Mouse (Mus musculus) lung, adult 2 months (tissue): ENCODE measurements around the gene Enthd1.

Experiments used
- CTCF ChIP-seq: fragments of 200-500 bp; IDR thresholded peaks from 2 replicates; pipeline ENCODE4 v1.5.1; 2011; ENCODE audit warnings: mild to moderate bottlenecking, low read length, control low read depth; ENCODE audit not compliant: insufficient read depth
- POLR2A ChIP-seq: fragments of 200-500 bp; IDR thresholded peaks from 2 replicates; pipeline ENCODE4 v1.6.1; 2011; ENCODE audit warnings: low read depth, mild to moderate bottlenecking, control low read depth, low read length, borderline replicate concordance; ENCODE audit errors: extremely low read depth

- TF ChIP-seq CTCF (no peak), POLR2A (no peak)
Observed at GRCm38 (mm10) chr15:80437996-80438395, 127.0 kb downstream of the Enthd1 start.
